Mouse (Mus musculus) brain, embryonic 14.5 days (tissue): ENCODE measurements at regions not wholly inside any gene's neighbourhood (a gene's known extent, or its start where the extent isn't known, plus 50 kb on each side); places are given as distances from the start of the nearest gene placed in this dataset.

ENCODE experiments used
- CTCF ChIP-seq: fragments of 200-500 bp; IDR thresholded peaks from 2 replicates; pipeline ENCODE4 v1.5.1; 2012; ENCODE audit warnings: inconsistent platforms, mild to moderate bottlenecking, moderate library complexity, borderline replicate concordance; ENCODE audit not compliant: insufficient read depth, insufficient read length; ENCODE audit errors: extremely low read depth
- POLR2A ChIP-seq: fragments of 200-500 bp; IDR thresholded peaks from 2 replicates; pipeline ENCODE4 v1.6.1; 2012; ENCODE audit warnings: mild to moderate bottlenecking, inconsistent platforms, borderline replicate concordance; ENCODE audit not compliant: poor library complexity, insufficient read depth, insufficient read length, severe bottlenecking; ENCODE audit errors: extremely low read depth

DNA sequence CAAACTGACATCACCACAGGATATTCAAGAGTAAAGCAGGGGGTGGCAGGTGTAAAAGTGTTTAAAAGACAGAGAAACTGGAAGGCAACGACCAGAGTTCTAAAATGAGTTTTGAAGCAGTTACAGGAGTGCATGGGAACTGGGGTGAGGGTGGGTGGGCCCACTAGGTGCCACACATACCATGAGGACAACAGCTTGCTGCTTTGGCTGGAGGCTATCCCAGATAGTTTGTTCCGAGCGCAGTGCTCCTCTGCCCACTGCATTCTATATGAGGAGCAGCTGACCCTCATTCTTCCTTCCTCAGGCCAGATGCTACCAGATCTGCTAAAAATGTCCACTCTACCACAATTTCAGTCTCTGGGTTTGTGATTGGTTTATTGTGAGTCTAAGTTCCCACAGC lies 234.6 kb upstream of the 4930412O13Rik start:
- TF ChIP-seq CTCF (no peak), POLR2A (no peak)
